In genomic region chrX:162402487-162402886, GRCm38 (mm10) we compare ENCODE assay signal across 18 mouse cellular contexts.
DNase-seq lines count a peak whose midpoint lies in the region; ATAC-seq and TF ChIP-seq lines count a peak whose summit lies in the region.
"Had no signal": no experiment of that assay in that cellular context is flagged by ENCODE, and none has a peak within 500 bp of the region (broad histone marks: within the 10 kb centered on the region; RNA-seq: fewer than 3 reads in every experiment).

No protein-coding gene starts in this region.

- no peak for DNase-seq in frontal cortex, postnatal 10 days (ENCODE audit: low spot score in 2 of 2)
- DNase-seq in lung, adult 2 months, result no peak
- peak; percentile 16 to 25 for DNase-seq in cerebellum, postnatal 10 days
- peak; percentile 9 to 25 for DNase-seq in layer of hippocampus, postnatal 14 days (ENCODE audit: low spot score in 2 of 2)
- no peak for DNase-seq in kidney, postnatal 10 days
- no peak for DNase-seq in hindbrain, postnatal 0 days (ENCODE audit: low spot score)
- DNase-seq: gastrocnemius, postnatal 10 days; right cerebral cortex, postnatal 14 days had no signal

- H3K4me3 ChIP-seq in lung, embryonic 16.5 days (ENCODE audit: low read length), result no peak overlapping the region
- no peak overlapping the region for H3K4me3 ChIP-seq in lung, adult 2 months (replicated peaks; ENCODE audit: extremely low read depth, low read depth, low read length)
- H3K4me3 ChIP-seq in hindbrain, postnatal 0 days (ENCODE audit: low read length), result no peak overlapping the region
- H3K4me3 ChIP-seq: intestine, embryonic 15.5 days; kidney, embryonic 15.5 days; limb, embryonic 10.5 days; liver, embryonic 12.5 days; midbrain, embryonic 12.5 days; myocyte had no signal

- H3K9me3 ChIP-seq in lung, embryonic 16.5 days (ENCODE audit: control insufficient read depth, low read length), result no peaks in the 10 kb centered on the region
- no peaks in the 10 kb centered on the region for H3K9me3 ChIP-seq in hindbrain, postnatal 0 days (ENCODE audit: low read length)
- H3K9me3 ChIP-seq: intestine, embryonic 15.5 days; kidney, embryonic 15.5 days; limb, embryonic 10.5 days; liver, embryonic 12.5 days; midbrain, embryonic 12.5 days had no signal

- H3K27me3 ChIP-seq in lung, embryonic 16.5 days (ENCODE audit: control insufficient read depth, insufficient read depth, low read depth, low read length), result no peaks in the 10 kb centered on the region
- H3K27me3 ChIP-seq in hindbrain, postnatal 0 days (ENCODE audit: insufficient read depth, low read length), result no peaks in the 10 kb centered on the region
- H3K27me3 ChIP-seq: intestine, embryonic 15.5 days had no signal

- no peaks in the 10 kb centered on the region for H3K4me1 ChIP-seq in lung, embryonic 16.5 days (replicated peaks; ENCODE audit: control insufficient read depth, insufficient read depth, low read length)
- no peaks in the 10 kb centered on the region for H3K4me1 ChIP-seq in lung, adult 2 months (ENCODE audit: control insufficient read depth, insufficient read depth, low read length)
- no peaks in the 10 kb centered on the region for H3K4me1 ChIP-seq in hindbrain, postnatal 0 days (ENCODE audit: insufficient read depth, low read length)
- H3K4me1 ChIP-seq: intestine, embryonic 15.5 days; kidney, embryonic 15.5 days; limb, embryonic 10.5 days; liver, embryonic 12.5 days; midbrain, embryonic 12.5 days had no signal

- H3K9ac ChIP-seq in lung, embryonic 16.5 days (ENCODE audit: low read length), result no peak overlapping the region
- H3K9ac ChIP-seq in hindbrain, postnatal 0 days (replicated peaks; ENCODE audit: low read length), result no peak overlapping the region
- H3K9ac ChIP-seq: intestine, embryonic 15.5 days; kidney, embryonic 15.5 days; liver, embryonic 12.5 days; midbrain, embryonic 12.5 days had no signal

- no peak overlapping the region for H3K4me2 ChIP-seq in lung, embryonic 16.5 days (ENCODE audit: low read depth, low read length)
- H3K4me2 ChIP-seq in hindbrain, postnatal 0 days (ENCODE audit: low read depth, low read length), result no peak overlapping the region
- H3K4me2 ChIP-seq: intestine, embryonic 15.5 days; kidney, embryonic 15.5 days; liver, embryonic 12.5 days; midbrain, embryonic 12.5 days had no signal

- H3K27ac ChIP-seq in lung, embryonic 16.5 days (ENCODE audit: low read length), result no peak overlapping the region
- H3K27ac ChIP-seq in hindbrain, postnatal 0 days, result no peak overlapping the region
- H3K27ac ChIP-seq: intestine, embryonic 15.5 days; kidney, embryonic 15.5 days; limb, embryonic 10.5 days; liver, embryonic 12.5 days; macrophage; midbrain, embryonic 12.5 days had no signal

- TF ChIP-seq POLR2A in lung, adult 2 months (IDR thresholded peaks at IDR 0.05; ENCODE audit: borderline replicate concordance, extremely low read depth, low read depth, low read length), result no peak

- TF ChIP-seq CTCF in lung, adult 2 months (IDR thresholded peaks at IDR 0.05; ENCODE audit: insufficient read depth, low read length), result no peak
- no peak for TF ChIP-seq CTCF in hindbrain, postnatal 0 days (IDR thresholded peaks at IDR 0.05; ENCODE audit: low read depth)

- H3K36me3 ChIP-seq in lung, embryonic 16.5 days (ENCODE audit: control insufficient read depth, insufficient read depth, low read length), result no peaks in the 10 kb centered on the region
- H3K36me3 ChIP-seq in hindbrain, postnatal 0 days (ENCODE audit: insufficient read depth, low read length), result no peaks in the 10 kb centered on the region
- H3K36me3 ChIP-seq: intestine, embryonic 15.5 days; kidney, embryonic 15.5 days; limb, embryonic 10.5 days; liver, embryonic 12.5 days; midbrain, embryonic 12.5 days had no signal

- WGBS in lung, embryonic 16.5 days, result 57% methylated on average over 3 of the region's 3 CpGs
- 70% methylated on average over 3 of the region's 3 CpGs for WGBS in lung, adult 2 months
- WGBS in hindbrain, postnatal 0 days, result 62% methylated on average over 3 of the region's 3 CpGs

- ATAC-seq in frontal cortex, adult (ENCODE audit: low TSS enrichment), result peak; percentile 74
- ATAC-seq in lung, embryonic 16.5 days (ENCODE audit: low read depth), result 0 out of 2 replicates have a peak, but pooled peaks have one; percentile 43
- ATAC-seq in hindbrain, postnatal 0 days, result no peak
- ATAC-seq: forebrain, embryonic 14.5 days; intestine, embryonic 15.5 days; liver, embryonic 12.5 days had no signal

Comparison
In these comparisons a context has a peak if more than half of its experiments do, and no peak if none do; other contexts are left out.
1. DNase-seq: peak in cerebellum, postnatal 10 days (2 of 2) and layer of hippocampus, postnatal 14 days (2 of 2); none in frontal cortex, postnatal 10 days (0 of 2), lung, adult 2 months (single experiment), kidney, postnatal 10 days (single experiment) and hindbrain, postnatal 0 days (single experiment).